In genomic region chr11:112067176-112067575, GRCm38 (mm10) we compare ENCODE assay signal across 15 mouse cellular contexts.
A peak's percentile ranks its signal among the peaks of the same experiment; 100 is the strongest.
DNase-seq lines count a peak whose midpoint lies in the region; TF ChIP-seq lines count a peak whose summit lies in the region.
"Had no signal": no experiment of that assay in that cellular context is flagged by ENCODE, and none has a peak within 500 bp of the region (broad histone marks: within the 10 kb centered on the region; RNA-seq: fewer than 3 reads in every experiment).

No protein-coding gene starts in this region.

- no peak overlapping the region for H3K27ac ChIP-seq in testis, adult 2 months (ENCODE audit: control insufficient read depth, insufficient read depth, low read depth, low read length)

- no peaks in the 10 kb centered on the region for H3K36me3 ChIP-seq in testis, adult 2 months (ENCODE audit: control insufficient read depth, insufficient read depth, low read length)
- H3K36me3 ChIP-seq in splenic B cell, adult 2 months (ENCODE audit: control insufficient read depth, insufficient read depth, low read length, poor library complexity, severe bottlenecking) = no peaks in the 10 kb centered on the region
- H3K36me3 ChIP-seq: G1E had no signal

- no peak for TF ChIP-seq POLR2A in testis, adult 2 months (IDR thresholded peaks at IDR 0.05; ENCODE audit: control insufficient read depth, low read depth, low read length)

- peak; percentile 35 for DNase-seq in heart, adult 11 months
- DNase-seq in heart, postnatal 4 days = no peak
- DNase-seq in testis, postnatal 10 days (ENCODE audit: low spot score) = no peak
- DNase-seq in c-Kit-positive CD71-positive TER-119-positive erythroid progenitor cells, embryonic 14.5 days (ENCODE audit: low spot score) = peak; percentile 3
- DNase-seq in splenic B cell, adult 2 months (ENCODE audit: low read depth, low spot score) = peak; percentile 4
- DNase-seq in layer of hippocampus, adult 9-10 months (ENCODE audit: low spot score) = no peak
- DNase-seq in thymus, adult 18-20 months = no peak
- DNase-seq: adrenal gland, postnatal 10 days; cerebellum, adult 9-10 months; gastrocnemius, postnatal 25 days; heart, postnatal 10 days; kidney, adult 18-20 months had no signal

- H3K27me3 ChIP-seq in testis, adult 2 months (ENCODE audit: control insufficient read depth, insufficient read depth, low read length) = no peaks in the 10 kb centered on the region
- H3K27me3 ChIP-seq in splenic B cell, adult 2 months (ENCODE audit: control insufficient read depth, insufficient read depth, low read length, poor library complexity, severe bottlenecking) = no peaks in the 10 kb centered on the region

- TF ChIP-seq CTCF in testis, adult 2 months (IDR thresholded peaks at IDR 0.05; ENCODE audit: control insufficient read depth, insufficient read depth, insufficient replicate concordance, low read depth, low read length) = peak; percentile 54; the same call in 1 of the 2 replicates

- H3K4me3 ChIP-seq in testis, adult 2 months (ENCODE audit: control insufficient read depth, low read depth, low read length) = no peak overlapping the region
- H3K4me3 ChIP-seq: erythroblast, embryonic 14.5 days had no signal

- H3K4me1 ChIP-seq in testis, adult 2 months (ENCODE audit: control insufficient read depth, insufficient read depth, low read length) = no peaks in the 10 kb centered on the region

Comparison
In these comparisons a context has a peak if more than half of its experiments do, and no peak if none do; other contexts are left out.
1. DNase-seq: peak in heart, adult 11 months (single experiment), c-Kit-positive CD71-positive TER-119-positive erythroid progenitor cells, embryonic 14.5 days (single experiment) and splenic B cell, adult 2 months (single experiment); none in heart, postnatal 4 days (single experiment), testis, postnatal 10 days (single experiment), layer of hippocampus, adult 9-10 months (single experiment) and thymus, adult 18-20 months (0 of 2).